Mouse (Mus musculus) liver, postnatal 0 days (tissue): ENCODE data around the gene Gja8. TPM values are rescaled to one million over a fixed set of nuclear protein-coding genes. Genes with fewer than 3 reads are reported as not detected.

ENCODE experiments used
- ATAC-seq: fragments of 200-750 bp; cut with Nextera tagmentation; 2 replicates; pipeline ENCODE4 v1.8.0; 2017; ENCODE audit warnings: mild to moderate bottlenecking, moderate library complexity
- DNase-seq: peaks from one replicate; pipeline ENCODE4 v3.0.0-alpha.2; 2016
- H3K27ac ChIP-seq: fragments of 300-500 bp; sonication (generic); 2 replicates; pipeline ENCODE4 v1.5.1; 2014; ENCODE audit warnings: antibody characterized with exemption, moderate library complexity, mild to moderate bottlenecking, low read depth
- H3K27me3 ChIP-seq: fragments of 300-500 bp; sonication (generic); 2 replicates; pipeline ENCODE4 v1.6.1; 2014; ENCODE audit warnings: low read length, control low read depth, mixed read lengths; ENCODE audit not compliant: insufficient read depth
- H3K36me3 ChIP-seq: fragments of 300-500 bp; sonication (generic); replicated peaks from 2 replicates; pipeline ENCODE4 v1.6.1; 2014; ENCODE audit warnings: mild to moderate bottlenecking, control low read depth, low read length, moderate library complexity, mixed read lengths; ENCODE audit not compliant: insufficient read depth
- H3K4me1 ChIP-seq: fragments of 300-500 bp; sonication (generic); 2 replicates; pipeline ENCODE4 v1.6.1; 2014; ENCODE audit warnings: antibody characterized with exemption, mild to moderate bottlenecking, control low read depth; ENCODE audit not compliant: insufficient read depth
- H3K4me2 ChIP-seq: fragments of 300-500 bp; sonication (generic); 2 replicates; pipeline ENCODE4 v1.6.1; 2014; ENCODE audit warnings: low read depth, mild to moderate bottlenecking, low read length, moderate library complexity, mixed read lengths
- H3K4me3 ChIP-seq: fragments of 300-500 bp; sonication (generic); 2 replicates; pipeline ENCODE4 v1.5.1; 2014; ENCODE audit warnings: low read depth, low read length
- H3K9ac ChIP-seq: fragments of 300-500 bp; sonication (generic); replicated peaks from 2 replicates; pipeline ENCODE4 v1.6.1; 2014; ENCODE audit warnings: mild to moderate bottlenecking, moderate library complexity
- H3K9me3 ChIP-seq: fragments of 300-500 bp; sonication (generic); 2 replicates; pipeline ENCODE4 v1.6.1; 2016; ENCODE audit warnings: mild to moderate bottlenecking, control low read depth, low read length, mixed read lengths
- CTCF ChIP-seq: sonication (generic); IDR thresholded peaks from 2 replicates; pipeline ENCODE4 v1.5.1; 2016; ENCODE audit warnings: antibody characterized with exemption, low read depth
- EP300 ChIP-seq: IDR thresholded peaks from 2 replicates; pipeline ENCODE4 v1.6.1; 2016; ENCODE audit warnings: antibody characterized with exemption, low read depth, mild to moderate bottlenecking
- WGBS: fragments of 180-500 bp; shearing (Covaris S2); extraction: QIAGEN DNeasy Blood & Tissue Kit; methylation state at CpG from one replicate; pipeline ENCODE4 v1.1.7; 2014; ENCODE audit not compliant: insufficient replicate concordance; 5-methylcytosine and 5-hydroxymethylcytosine counted together
- polyA plus RNA-seq: library from polyadenylated mRNA; unstranded; fragments of >200 nt; fragmentation: Nextera tagmentation; extraction: Ambion mirVana; gene quantifications from 2 replicates; pipeline ENCODE4 v1.2.1, GENCODE M21; 2015

The Gja8 gene
- not detected in 2 replicates for polyA plus RNA-seq

GRCm38 (mm10) chr3:96925920-96926319, at the start of gene Gja8:
Gene Gja8, minus strand, starts transcription at chr3:96926020.
- H3K4me1 ChIP-seq, result no peaks in the 10 kb centered on the region
- no peaks in the 10 kb centered on the region for H3K9me3 ChIP-seq
- no peaks in the 10 kb centered on the region for H3K36me3 ChIP-seq
- H3K4me2 ChIP-seq, result no peak within 1 kb of the TSS
- H3K4me3 ChIP-seq, result no peak within 1 kb of the TSS
- no peak within 1 kb of the TSS for H3K9ac ChIP-seq
- no peaks in the 10 kb centered on the region for H3K27me3 ChIP-seq
- DNase-seq (no peak), ATAC-seq (no peak)
- WGBS, result 55% methylated on average over 6 of the region's 6 CpGs
- no peak within 1 kb of the TSS for H3K27ac ChIP-seq
- TF ChIP-seq EP300 (no peak), CTCF (no peak)

- no peaks in the 10 kb centered on the region for H3K9me3 ChIP-seq
- H3K27ac ChIP-seq, result no peak overlapping the region
- H3K9ac ChIP-seq, result no peak overlapping the region
- no peaks in the 10 kb centered on the region for H3K36me3 ChIP-seq
- no peak for TF ChIP-seq EP300
- no peak for TF ChIP-seq CTCF
- H3K4me1 ChIP-seq, result no peaks in the 10 kb centered on the region
- no peaks in the 10 kb centered on the region for H3K27me3 ChIP-seq
- no peak overlapping the region for H3K4me3 ChIP-seq
- no peak for DNase-seq
- ATAC-seq, result no peak
- H3K4me2 ChIP-seq, result no peak overlapping the region
- WGBS, result 78% methylated on average over 7 of the region's 7 CpGs
These were observed 48.6 kb upstream of the Gja8 start for GRCm38 (mm10) chr3:96974467-96974866.

- Histone ChIP-seq H3K9me3 (no peaks in the 10 kb centered on the region), H3K27me3 (no peaks in the 10 kb centered on the region), H3K36me3 (no peaks in the 10 kb centered on the region), H3K4me1 (no peaks in the 10 kb centered on the region), H3K4me3 (no peak overlapping the region), H3K4me2 (no peak overlapping the region), H3K27ac (no peak overlapping the region), H3K9ac (no peak overlapping the region)
- TF ChIP-seq CTCF (no peak), EP300 (no peak)
- ATAC-seq, result no peak
- 26% methylated on average over 7 of the region's 7 CpGs for WGBS
- DNase-seq, result no peak
These were observed 45.2 kb upstream of the Gja8 start for GRCm38 (mm10) chr3:96970986-96971385.

- H3K9me3 ChIP-seq, result no peaks in the 10 kb centered on the region
- no peak overlapping the region for H3K27ac ChIP-seq
- H3K4me3 ChIP-seq, result no peak overlapping the region
- no peak for TF ChIP-seq EP300
- H3K9ac ChIP-seq, result no peak overlapping the region
- no peaks in the 10 kb centered on the region for H3K27me3 ChIP-seq
- WGBS, result 69% methylated on average over 12 of the region's 12 CpGs
- no peaks in the 10 kb centered on the region for H3K36me3 ChIP-seq
- no peak overlapping the region for H3K4me2 ChIP-seq
- ATAC-seq, result no peak
- H3K4me1 ChIP-seq, result no peaks in the 10 kb centered on the region
- DNase-seq, result no peak
These were observed 37.5 kb upstream of the Gja8 start for GRCm38 (mm10) chr3:96963088-96964034.

- Histone ChIP-seq H3K9ac (no peak overlapping the region), H3K27me3 (no peaks in the 10 kb centered on the region), H3K27ac (no peak overlapping the region), H3K4me2 (no peak overlapping the region), H3K36me3 (no peaks in the 10 kb centered on the region), H3K9me3 (no peaks in the 10 kb centered on the region), H3K4me1 (no peaks in the 10 kb centered on the region), H3K4me3 (no peak overlapping the region)
- no peak for ATAC-seq
- WGBS, result 17% methylated on average over 8 of the region's 8 CpGs
- DNase-seq, result no peak
- TF ChIP-seq EP300 (no peak), CTCF (no peak)
These were observed 34.8 kb upstream of the Gja8 start for GRCm38 (mm10) chr3:96960597-96960996.

- TF ChIP-seq EP300 (no peak), CTCF (no peak)
- H3K27me3 ChIP-seq, result no peaks in the 10 kb centered on the region
- DNase-seq, result no peak
- no peak overlapping the region; the same call in 1 of the 2 replicates for H3K27ac ChIP-seq
- ATAC-seq, result peak; percentile 43
- no peak overlapping the region for H3K4me2 ChIP-seq
- no peaks in the 10 kb centered on the region for H3K36me3 ChIP-seq
- no peak overlapping the region for H3K9ac ChIP-seq
- no peaks in the 10 kb centered on the region for H3K9me3 ChIP-seq
- WGBS, result 47% methylated on average over 14 of the region's 14 CpGs
- no peak overlapping the region for H3K4me3 ChIP-seq
- no peaks in the 10 kb centered on the region for H3K4me1 ChIP-seq
These were observed 27.8 kb upstream of the Gja8 start for GRCm38 (mm10) chr3:96953489-96954233.
